Mouse (Mus musculus): ENCODE results near the gene Syvn1. TPM values are rescaled to one million over a fixed set of nuclear protein-coding genes. Genes with fewer than 3 reads are reported as not detected.

Syvn1 gene
- polyA plus RNA-seq, 1 experiment from 2014 or later, result 34.3 TPM

DNA sequence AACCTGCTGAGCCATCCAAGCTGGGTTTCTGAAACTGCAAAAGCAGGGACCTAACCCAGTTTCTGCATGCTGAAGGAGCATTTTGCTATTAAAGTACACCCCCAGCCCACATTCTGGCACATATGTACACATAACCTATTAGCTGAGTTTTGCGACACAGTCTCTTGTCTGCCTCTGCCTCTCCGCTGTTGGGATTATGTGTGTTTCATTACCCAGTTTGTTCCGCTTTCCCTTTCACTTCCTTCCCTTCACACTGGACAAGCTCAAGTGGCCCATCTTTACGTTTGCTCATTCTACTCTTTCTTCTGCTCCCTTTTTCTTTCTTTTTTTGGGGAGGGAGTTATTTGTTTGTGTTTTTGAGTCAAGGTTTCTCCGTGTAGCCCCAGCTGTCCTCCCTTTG, 27.5 kb downstream of the Syvn1 start:
- Histone ChIP-seq H3K4me3 (replicated peaks) (no peak overlapping the region), H3K9ac (replicated peaks) (no peak overlapping the region), H3K4me2 (no peak overlapping the region), H3K36me3 (peaks cover 29% of the 10 kb centered on the region), H3K27ac (replicated peaks) (no peak overlapping the region), H3K27me3 (replicated peaks) (no peaks in the 10 kb centered on the region), H3K4me1 (peaks cover 27% of the 10 kb centered on the region), H3K9me3 (replicated peaks) (no peaks in the 10 kb centered on the region)
- ATAC-seq (ENCODE audit: low FRiP score), result no peak
- WGBS, result 90% methylated on average over 5 of the region's 5 CpGs

DNA sequence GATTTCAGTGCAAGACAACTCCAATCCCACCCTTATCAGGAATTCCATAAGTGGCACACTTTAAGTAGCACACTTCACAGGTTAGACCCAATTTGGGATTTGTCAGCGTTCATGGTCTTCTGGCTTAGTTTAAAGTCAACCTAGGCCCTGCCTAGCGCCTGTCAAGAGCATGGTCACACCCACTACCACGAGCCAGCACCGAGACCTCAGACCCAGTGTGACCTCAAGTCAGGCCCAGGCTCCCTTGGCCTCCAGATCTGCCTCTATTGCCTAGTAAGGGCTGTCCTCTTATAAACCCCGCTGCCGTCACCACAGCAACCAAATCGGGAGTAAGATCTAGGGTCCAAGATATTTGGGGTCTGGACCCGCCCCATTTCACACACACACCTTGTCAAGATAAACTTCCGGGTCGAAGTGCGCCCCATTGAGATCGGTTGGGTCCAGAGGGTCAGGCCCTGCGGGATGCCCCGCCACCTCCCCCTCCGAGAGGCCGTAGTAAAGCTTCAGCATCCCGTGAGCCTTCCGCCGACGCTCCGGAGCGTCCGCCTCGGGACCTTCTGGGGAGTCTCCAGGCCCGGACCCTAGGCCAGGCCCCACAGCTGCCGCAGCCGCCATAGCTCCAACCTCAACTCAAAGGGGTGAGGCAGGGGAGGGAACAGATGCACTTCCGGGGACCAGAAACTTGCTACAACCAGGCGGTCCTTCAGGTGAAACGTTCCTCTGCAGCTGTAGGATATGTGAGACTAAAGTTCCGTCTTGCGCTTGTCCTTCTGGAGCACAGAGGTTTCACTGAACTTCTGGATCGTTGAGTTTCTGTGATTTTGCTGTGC, 30.4 kb downstream of the Syvn1 start, which contains the start of gene Vps51:
Vps51 (minus strand) TSS at position 668 of the 830 bp plus-strand sequence.
- H3K4me2 ChIP-seq, result peak within 1 kb of the TSS; percentile 91
- peaks cover 27% of the 10 kb centered on the region for H3K4me1 ChIP-seq
- peak within 1 kb of the TSS; percentile 63 for H3K4me3 ChIP-seq (replicated peaks)
- H3K9ac ChIP-seq (replicated peaks), result peak within 1 kb of the TSS; percentile 63
- no peaks in the 10 kb centered on the region for H3K9me3 ChIP-seq (replicated peaks)
- ATAC-seq (ENCODE audit: low FRiP score), result peak; percentile 87
- WGBS, result 2% methylated on average over 33 of the region's 33 CpGs
- no peaks in the 10 kb centered on the region for H3K27me3 ChIP-seq (replicated peaks)
- H3K36me3 ChIP-seq, result peaks cover 24% of the 10 kb centered on the region
- H3K27ac ChIP-seq (replicated peaks), result peak within 1 kb of the TSS; percentile 92

DNA sequence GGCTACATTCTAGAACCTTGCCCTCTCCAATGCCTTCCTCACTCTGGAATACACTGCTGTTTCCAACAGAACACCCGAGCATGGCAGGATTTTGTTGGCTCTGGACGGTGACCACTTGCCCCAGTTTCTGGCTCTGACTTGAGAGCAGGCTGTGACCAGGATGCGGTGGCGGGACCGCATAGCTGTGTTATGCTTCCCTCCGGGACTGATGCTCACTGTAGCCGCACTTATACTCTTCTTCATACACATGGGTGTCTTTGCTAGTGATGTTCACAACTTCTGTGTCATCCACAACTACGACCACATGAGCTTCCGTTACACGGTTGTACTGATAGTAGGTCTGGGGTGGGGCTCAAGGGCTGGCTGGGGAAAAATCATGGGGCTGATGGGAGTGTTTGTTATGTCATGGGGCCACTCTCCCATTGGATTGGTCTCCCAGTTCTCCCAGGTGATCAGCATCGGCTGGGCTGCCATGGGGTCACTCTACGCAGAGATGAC, 33.7 kb downstream of the Syvn1 start, which contains the start of gene Tmem262:
Tmem262 (plus strand) TSS at position 51 of the 498 bp plus-strand sequence.
- WGBS, result 94% methylated on average over 12 of the region's 12 CpGs
- Histone ChIP-seq H3K4me1 (peaks cover 45% of the 10 kb centered on the region), H3K9me3 (replicated peaks) (no peaks in the 10 kb centered on the region), H3K4me3 (replicated peaks) (no peak within 1 kb of the TSS), H3K9ac (replicated peaks) (no peak within 1 kb of the TSS), H3K36me3 (peaks cover 35% of the 10 kb centered on the region), H3K4me2 (no peak within 1 kb of the TSS), H3K27ac (replicated peaks) (no peak within 1 kb of the TSS), H3K27me3 (replicated peaks) (no peaks in the 10 kb centered on the region)
- no peak for ATAC-seq (ENCODE audit: low FRiP score)

DNA sequence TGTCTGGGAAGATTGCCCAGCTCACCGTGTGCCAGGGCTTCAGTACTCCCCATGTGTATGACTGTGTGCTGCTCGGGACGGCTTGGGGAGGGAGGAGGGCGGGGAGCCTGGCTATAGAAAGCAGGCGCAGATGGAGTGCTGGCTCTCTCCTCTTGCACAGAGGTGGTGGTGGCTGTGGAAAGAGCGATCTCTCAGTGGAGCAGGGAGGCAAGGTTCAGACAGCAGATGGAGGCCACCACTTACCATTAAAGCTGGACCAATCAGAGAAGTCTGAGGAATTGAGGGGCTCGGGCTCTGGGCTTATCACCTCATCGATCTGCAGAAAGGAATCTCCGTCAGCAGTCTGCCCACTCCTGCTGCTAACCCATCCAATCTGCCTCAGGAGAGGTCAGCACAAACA, 35.8 kb downstream of the Syvn1 start, which contains the start of gene Gm28374:
Gm28374 (minus strand) TSS at position 101 of the 400 bp plus-strand sequence.
- no peak within 1 kb of the TSS for H3K9ac ChIP-seq (replicated peaks)
- H3K9me3 ChIP-seq (replicated peaks), result no peaks in the 10 kb centered on the region
- ATAC-seq (ENCODE audit: low FRiP score), result no peak
- 92% methylated on average over 9 of the region's 9 CpGs for WGBS
- no peak within 1 kb of the TSS for H3K4me2 ChIP-seq
- H3K4me3 ChIP-seq (replicated peaks), result no peak within 1 kb of the TSS
- peaks cover 35% of the 10 kb centered on the region for H3K36me3 ChIP-seq
- H3K27ac ChIP-seq (replicated peaks), result no peak within 1 kb of the TSS
- H3K27me3 ChIP-seq (replicated peaks), result no peaks in the 10 kb centered on the region
- H3K4me1 ChIP-seq, result peaks cover 37% of the 10 kb centered on the region

DNA sequence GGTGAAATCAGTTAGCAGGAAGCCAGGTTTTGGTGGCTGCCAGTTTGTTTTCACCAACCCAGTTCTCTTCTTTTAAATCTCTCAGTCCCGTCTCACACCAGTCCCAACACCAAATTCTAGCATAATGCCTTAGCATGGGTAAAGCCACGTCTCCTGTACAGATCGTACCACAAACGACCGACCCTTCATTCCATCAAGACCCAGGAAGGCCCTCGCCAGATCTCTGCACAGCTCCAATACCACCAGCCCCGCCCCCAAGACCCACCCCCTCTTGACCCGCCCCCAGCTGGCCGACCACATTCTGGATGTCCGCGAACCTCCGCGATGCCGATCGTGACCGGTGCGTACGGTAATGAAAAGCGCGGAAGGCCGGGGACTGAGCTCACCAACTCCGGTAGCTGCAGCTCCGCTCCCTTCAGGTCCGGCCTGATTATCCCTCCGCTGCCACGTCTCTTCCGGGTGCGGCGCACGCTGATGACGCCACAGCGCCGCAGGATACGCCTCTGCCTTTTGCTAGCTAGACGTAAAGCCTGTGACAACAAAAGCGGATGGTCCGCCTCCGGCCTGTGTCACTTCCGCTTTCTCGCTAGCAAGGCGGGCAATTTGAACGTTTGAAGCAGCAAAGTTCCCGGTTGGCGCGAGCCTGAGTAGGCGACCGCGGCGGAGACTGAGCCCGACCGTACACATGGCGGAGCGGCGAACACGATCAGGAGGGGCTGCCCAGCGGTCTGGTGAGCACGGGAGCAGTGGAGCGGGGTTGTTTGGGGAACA, 38.3 kb downstream of the Syvn1 start, which contains the start of the genes Zfpl1 and Cdca5:
Zfpl1 (minus strand) TSS at position 479 of the 771 bp plus-strand sequence.
Cdca5 (plus strand) TSS at position 506 of the 771 bp plus-strand sequence.
- H3K9me3 ChIP-seq (replicated peaks), result no peaks in the 10 kb centered on the region
- ATAC-seq (ENCODE audit: low FRiP score), result peak; percentile 91
- peak within 1 kb of the TSS; percentile 71 for H3K27ac ChIP-seq (replicated peaks)
- no peaks in the 10 kb centered on the region for H3K27me3 ChIP-seq (replicated peaks)
- peak within 1 kb of the TSS; percentile 94 for H3K4me2 ChIP-seq
- H3K36me3 ChIP-seq, result peaks cover 34% of the 10 kb centered on the region
- H3K4me1 ChIP-seq, result peaks cover 30% of the 10 kb centered on the region
- H3K9ac ChIP-seq (replicated peaks), result peak within 1 kb of the TSS; percentile 65
- under 1% methylated on average over 58 of the region's 58 CpGs for whole genome bisulfite sequencing
- H3K4me3 ChIP-seq (replicated peaks), result peak within 1 kb of the TSS; percentile 67

DNA sequence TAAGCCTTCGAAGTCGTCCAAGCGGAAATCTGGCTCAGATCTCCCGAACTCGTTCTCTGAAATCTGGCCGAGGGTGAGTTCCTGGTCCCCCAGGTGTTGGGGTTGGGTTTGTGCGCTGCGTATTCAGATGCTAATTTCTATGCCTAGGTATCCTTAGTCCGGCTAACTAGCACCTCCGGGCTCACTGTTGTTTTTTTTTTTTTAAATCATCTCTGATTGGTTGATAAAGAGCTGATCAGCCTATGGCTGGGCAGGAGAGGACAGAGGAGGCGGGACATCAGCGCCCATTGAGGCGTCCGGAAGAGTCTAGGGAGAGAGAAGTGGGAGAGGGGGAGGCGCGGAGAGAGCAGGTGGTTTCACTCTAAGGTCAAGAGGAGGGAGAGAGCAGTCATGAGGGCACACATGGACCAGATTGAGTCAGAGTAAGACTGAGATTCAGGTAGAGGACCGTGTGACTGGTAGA, 39.1 kb downstream of the Syvn1 start:
- under 1% methylated on average over 17 of the region's 17 CpGs for WGBS

DNA sequence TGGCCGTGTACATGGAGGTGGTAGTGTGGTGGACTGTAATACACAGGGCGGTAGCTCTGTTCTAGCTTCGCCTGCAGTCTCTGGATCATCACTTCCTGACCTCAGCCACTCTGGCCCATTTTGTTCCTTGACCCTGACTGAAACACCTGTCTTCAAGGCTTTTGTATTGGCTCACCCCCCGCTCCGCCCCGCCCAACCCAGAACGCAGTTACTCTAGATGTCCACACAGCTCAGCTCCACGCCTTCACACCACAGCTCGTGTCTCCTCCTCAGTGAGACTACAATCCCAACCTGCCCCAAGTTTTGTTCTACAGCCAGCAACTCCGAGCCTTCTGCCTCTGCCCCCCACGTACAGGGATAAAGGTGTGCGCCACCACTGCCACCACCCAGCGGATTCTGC, 42.5 kb downstream of the Syvn1 start:
- Histone ChIP-seq H3K9me3 (replicated peaks) (no peaks in the 10 kb centered on the region), H3K27ac (replicated peaks) (no peak overlapping the region), H3K4me1 (peaks cover 15% of the 10 kb centered on the region), H3K9ac (replicated peaks) (no peak overlapping the region), H3K4me3 (replicated peaks) (no peak overlapping the region), H3K4me2 (no peak overlapping the region), H3K36me3 (0 out of 2 replicates have a peak, but pooled peaks cover 3% of the 10 kb centered on the region), H3K27me3 (replicated peaks) (no peaks in the 10 kb centered on the region)
- 94% methylated on average over 13 of the region's 13 CpGs for WGBS
- no peak for ATAC-seq (ENCODE audit: low FRiP score)

More for the DNA sequence above, 39.1 kb downstream of the Syvn1 start:
- no peaks in the 10 kb centered on the region for H3K27me3 ChIP-seq (replicated peaks)
- peaks cover 26% of the 10 kb centered on the region for H3K36me3 ChIP-seq
- H3K4me2 ChIP-seq, result peak overlapping the region; percentile 94
- no peak overlapping the region for H3K27ac ChIP-seq (replicated peaks)
- no peak overlapping the region for H3K9ac ChIP-seq (replicated peaks)
- peak; percentile 36; the same call in 1 of the 2 replicates for ATAC-seq (ENCODE audit: low FRiP score)
- H3K4me1 ChIP-seq, result peaks cover 30% of the 10 kb centered on the region
- peak overlapping the region; percentile 67 for H3K4me3 ChIP-seq (replicated peaks)
- H3K9me3 ChIP-seq (replicated peaks), result no peaks in the 10 kb centered on the region

DNA sequence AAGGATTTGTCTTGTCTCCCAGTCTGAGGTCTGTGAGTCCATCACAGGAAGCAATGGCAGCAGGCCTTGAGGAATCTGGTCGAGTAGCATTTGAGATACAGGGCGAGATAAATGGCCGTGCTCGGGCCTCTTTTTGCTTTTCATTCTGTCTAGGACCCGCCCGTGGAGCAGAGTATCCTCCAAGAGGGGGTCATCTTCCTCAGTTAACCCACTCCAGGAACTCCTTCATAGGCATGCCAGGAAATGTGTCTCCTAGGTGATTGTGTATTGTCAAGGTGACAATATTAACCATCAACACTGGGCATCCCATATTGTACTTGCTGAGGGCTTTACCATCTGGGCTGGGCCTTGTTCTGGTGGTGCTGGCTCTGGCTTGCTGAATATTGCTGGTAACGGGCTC, 47.7 kb downstream of the Syvn1 start, which contains the start of gene AC131692.1:
AC131692.1 (plus strand) TSS at position 301 of the 400 bp plus-strand sequence.
- no peak within 1 kb of the TSS for H3K4me2 ChIP-seq
- H3K27ac ChIP-seq (replicated peaks), result no peak within 1 kb of the TSS
- H3K36me3 ChIP-seq, result 0 out of 2 replicates have a peak, but pooled peaks cover 3% of the 10 kb centered on the region
- H3K4me1 ChIP-seq, result no peaks in the 10 kb centered on the region
- no peak within 1 kb of the TSS for H3K4me3 ChIP-seq (replicated peaks)
- no peaks in the 10 kb centered on the region for H3K9me3 ChIP-seq (replicated peaks)
- no peaks in the 10 kb centered on the region for H3K27me3 ChIP-seq (replicated peaks)
- no peak within 1 kb of the TSS for H3K9ac ChIP-seq (replicated peaks)
- ATAC-seq (ENCODE audit: low FRiP score), result no peak
- 92% methylated on average over 7 of the region's 7 CpGs for WGBS

DNA sequence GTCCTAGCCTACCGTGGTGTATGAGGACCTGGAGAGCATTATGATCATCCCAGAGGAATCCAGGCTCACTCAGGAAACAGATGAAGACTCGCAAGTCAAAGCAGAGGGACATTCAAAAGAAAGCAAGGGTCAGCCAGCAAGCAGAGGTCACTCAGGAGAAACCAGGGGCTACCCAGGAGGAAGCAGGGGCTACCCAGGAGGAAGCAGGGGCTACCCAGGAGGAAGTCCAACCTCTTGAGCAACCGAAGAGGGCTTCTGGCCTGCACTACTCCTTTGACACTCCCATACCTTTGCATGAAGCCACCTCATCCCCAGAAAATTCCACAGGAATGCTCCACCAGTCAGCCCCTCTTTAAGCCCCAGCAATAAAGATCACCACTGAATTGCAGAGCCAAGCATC, 51.5 kb downstream of the Syvn1 start:
- no peak overlapping the region for H3K27ac ChIP-seq (replicated peaks)
- ATAC-seq (ENCODE audit: low FRiP score), result no peak

DNA sequence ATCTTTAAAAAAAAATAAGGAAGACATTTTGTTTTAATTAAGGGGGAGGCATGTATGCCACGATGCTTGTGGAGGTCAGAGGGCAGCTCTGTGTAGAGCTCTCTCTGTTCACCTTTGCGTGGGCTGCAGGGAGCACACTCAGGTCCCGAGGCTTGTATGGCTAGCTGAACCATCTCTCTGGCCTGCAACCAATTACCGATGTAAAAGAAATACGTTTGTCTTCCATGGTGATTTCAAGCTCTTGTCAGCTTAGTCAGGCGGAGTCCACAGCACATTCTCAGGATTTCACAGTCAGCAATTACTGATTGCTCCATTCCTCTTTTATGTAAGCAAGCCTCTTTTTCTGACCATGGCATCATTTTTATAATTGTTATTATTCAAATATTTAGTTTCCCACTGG, 54.8 kb downstream of the Syvn1 start:
- no peak for ATAC-seq (ENCODE audit: low FRiP score)
- WGBS, result 58% methylated on average over 6 of the region's 6 CpGs
- Histone ChIP-seq H3K36me3 (no peaks in the 10 kb centered on the region), H3K27ac (replicated peaks) (no peak overlapping the region), H3K9ac (replicated peaks) (no peak overlapping the region), H3K9me3 (replicated peaks) (no peaks in the 10 kb centered on the region), H3K4me2 (no peak overlapping the region), H3K27me3 (replicated peaks) (no peaks in the 10 kb centered on the region), H3K4me1 (no peaks in the 10 kb centered on the region), H3K4me3 (replicated peaks) (no peak overlapping the region)

More for the DNA sequence above, 51.5 kb downstream of the Syvn1 start:
- Histone ChIP-seq H3K27me3 (replicated peaks) (no peaks in the 10 kb centered on the region), H3K9me3 (replicated peaks) (no peaks in the 10 kb centered on the region), H3K4me1 (no peaks in the 10 kb centered on the region), H3K9ac (replicated peaks) (no peak overlapping the region), H3K4me3 (replicated peaks) (no peak overlapping the region), H3K36me3 (no peaks in the 10 kb centered on the region), H3K4me2 (no peak overlapping the region)
- WGBS, result 84% methylated on average over 3 of the region's 3 CpGs

DNA sequence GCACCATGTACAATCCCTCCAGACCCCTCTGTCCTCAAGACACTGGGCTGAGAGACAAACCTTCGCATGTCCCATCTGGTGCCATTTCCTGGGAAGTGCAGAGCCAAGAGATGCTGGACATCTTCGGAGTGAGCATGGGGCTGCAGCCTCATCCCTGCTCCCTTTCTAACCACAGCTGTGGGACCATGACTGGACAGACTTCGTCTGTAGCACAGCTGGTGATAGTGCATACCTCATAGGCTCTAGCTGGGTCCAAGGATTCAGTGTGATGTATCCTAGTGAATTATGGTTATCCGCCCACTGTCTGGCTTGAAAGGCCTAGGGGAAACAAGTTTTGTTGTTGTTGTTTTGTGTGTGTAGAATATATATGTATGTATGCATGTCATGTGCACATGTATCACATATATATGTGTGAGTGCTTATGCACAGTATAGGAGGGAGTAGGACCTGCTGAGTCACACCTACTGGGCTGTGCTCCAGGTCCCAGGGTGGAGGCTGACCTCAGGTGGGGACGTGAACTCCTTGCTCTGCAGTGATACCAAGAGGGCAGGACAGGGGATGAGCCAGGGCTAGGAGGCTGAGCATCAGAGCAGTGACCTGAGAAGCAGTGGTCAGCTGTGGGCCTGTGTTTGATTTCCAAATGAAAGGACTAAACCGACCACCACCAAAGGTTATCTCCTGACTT, 55.9 kb downstream of the Syvn1 start:
- no peaks in the 10 kb centered on the region for H3K27me3 ChIP-seq (replicated peaks)
- no peak overlapping the region for H3K27ac ChIP-seq (replicated peaks)
- no peaks in the 10 kb centered on the region for H3K9me3 ChIP-seq (replicated peaks)
- no peak overlapping the region for H3K9ac ChIP-seq (replicated peaks)
- no peaks in the 10 kb centered on the region for H3K4me1 ChIP-seq
- no peak overlapping the region for H3K4me2 ChIP-seq
- 86% methylated on average over 6 of the region's 6 CpGs for WGBS
- no peak for ATAC-seq (ENCODE audit: low FRiP score)
- no peak overlapping the region for H3K4me3 ChIP-seq (replicated peaks)
- H3K36me3 ChIP-seq, result no peaks in the 10 kb centered on the region

All from neural tube, embryonic 15.5 days (tissue).